Mouse (Mus musculus) forebrain, embryonic 10.5 days (tissue): ENCODE results near the gene Slc7a7. TPM values are rescaled to one million over a fixed set of nuclear protein-coding genes. Genes with fewer than 3 reads are reported as not detected.

Source experiments
- DNase-seq: peaks from one replicate; pipeline ENCODE4 v3.0.0-alpha.2; 2017; ENCODE audit warnings: low spot score; ENCODE audit errors: extremely low spot score
- H3K27ac ChIP-seq: fragments of 300-500 bp; sonication (generic); 2 replicates; pipeline ENCODE4 v1.5.1; 2016; ENCODE audit warnings: mild to moderate bottlenecking
- H3K27me3 ChIP-seq: fragments of 300-500 bp; sonication (generic); 2 replicates; pipeline ENCODE4 v1.6.1; 2016; ENCODE audit warnings: mild to moderate bottlenecking; ENCODE audit not compliant: poor library complexity, severe bottlenecking
- H3K36me3 ChIP-seq: fragments of 300-500 bp; sonication (generic); replicated peaks from 2 replicates; pipeline ENCODE4 v1.6.1; 2016; ENCODE audit warnings: mild to moderate bottlenecking, moderate library complexity
- H3K4me1 ChIP-seq: fragments of 300-500 bp; sonication (generic); 2 replicates; pipeline ENCODE4 v1.6.1; 2016
- H3K4me3 ChIP-seq: fragments of 300-500 bp; sonication (generic); 2 replicates; pipeline ENCODE4 v1.5.1; 2016; ENCODE audit warnings: mild to moderate bottlenecking, moderate library complexity
- H3K9me3 ChIP-seq: fragments of 300-500 bp; sonication (generic); 2 replicates; pipeline ENCODE4 v1.6.1; 2016; ENCODE audit warnings: mild to moderate bottlenecking, moderate library complexity
- WGBS: fragments of 180-500 bp; shearing (Covaris S2); methylation state at CpG from one replicate; pipeline ENCODE4 v1.1.7; 2016; 5-methylcytosine and 5-hydroxymethylcytosine counted together
- polyA plus RNA-seq: library from polyadenylated mRNA; unstranded; fragments of >200 nt; fragmentation: Nextera tagmentation; extraction: Ambion mirVana; gene quantifications from 2 replicates; pipeline ENCODE4 v1.2.1, GENCODE M21; 2016

Gene Slc7a7
- polyA plus RNA-seq, 1 experiment from 2014 or later: 4.3 TPM

DNA sequence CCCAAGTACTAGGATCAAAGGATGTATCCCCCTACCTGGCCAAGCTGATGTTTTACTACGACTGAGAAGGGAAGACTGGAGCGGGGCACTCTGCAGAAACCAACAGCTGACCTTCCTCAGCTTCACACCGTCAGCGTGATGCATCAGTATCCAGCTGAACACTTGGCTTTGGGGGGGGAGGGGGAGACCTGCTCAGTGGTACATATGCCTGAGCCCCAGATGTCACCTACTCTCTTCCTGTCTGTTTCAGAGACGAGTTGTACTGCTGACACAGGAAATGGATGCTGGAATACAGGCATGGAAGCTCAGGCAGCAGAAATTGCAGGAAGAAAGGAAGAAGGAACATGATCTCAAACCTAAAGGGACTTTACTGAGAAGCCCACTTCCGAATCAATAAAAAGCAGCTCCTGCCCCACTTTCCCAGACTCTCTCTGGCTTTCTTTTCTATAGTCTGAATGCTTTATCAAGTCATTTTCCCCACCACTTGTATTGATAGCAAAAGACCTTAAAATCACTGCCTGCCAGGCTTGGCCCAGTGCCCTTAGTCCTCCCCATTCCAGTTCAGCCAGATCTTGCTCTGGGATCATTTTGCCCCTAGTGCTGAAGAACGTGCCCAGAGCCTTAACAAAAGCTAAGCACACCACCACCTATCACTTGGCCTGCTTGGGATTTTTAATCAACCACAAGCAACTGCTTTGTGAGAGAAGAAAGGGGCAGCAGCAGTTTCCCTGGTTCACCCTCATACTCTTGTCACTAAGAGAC is 11.9 kb upstream of the Slc7a7 start:
- Histone ChIP-seq H3K9me3 (no peaks in the 10 kb centered on the region), H3K4me1 (peaks cover 73% of the 10 kb centered on the region), H3K36me3 (peaks cover 24% of the 10 kb centered on the region), H3K4me3 (peak overlapping the region; percentile 75; the same call in 1 of the 2 replicates), H3K27ac (peak overlapping the region; percentile 96; the same call in 1 of the 2 replicates), H3K27me3 (peaks cover 28% of the 10 kb centered on the region)
- 68% methylated on average over 7 of the region's 7 CpGs for WGBS
- no peak for DNase-seq

GRCm38 (mm10) chr14:54428421-54428820 is 10.8 kb upstream of the Slc7a7 start:
- no peak overlapping the region for H3K27ac ChIP-seq
- peaks cover 62% of the 10 kb centered on the region for H3K4me1 ChIP-seq
- 97% methylated on average over 5 of the region's 5 CpGs for WGBS
- peaks cover 20% of the 10 kb centered on the region for H3K27me3 ChIP-seq
- H3K9me3 ChIP-seq: no peaks in the 10 kb centered on the region
- H3K36me3 ChIP-seq: peaks cover 18% of the 10 kb centered on the region
- DNase-seq: no peak
- H3K4me3 ChIP-seq: no peak overlapping the region

DNA sequence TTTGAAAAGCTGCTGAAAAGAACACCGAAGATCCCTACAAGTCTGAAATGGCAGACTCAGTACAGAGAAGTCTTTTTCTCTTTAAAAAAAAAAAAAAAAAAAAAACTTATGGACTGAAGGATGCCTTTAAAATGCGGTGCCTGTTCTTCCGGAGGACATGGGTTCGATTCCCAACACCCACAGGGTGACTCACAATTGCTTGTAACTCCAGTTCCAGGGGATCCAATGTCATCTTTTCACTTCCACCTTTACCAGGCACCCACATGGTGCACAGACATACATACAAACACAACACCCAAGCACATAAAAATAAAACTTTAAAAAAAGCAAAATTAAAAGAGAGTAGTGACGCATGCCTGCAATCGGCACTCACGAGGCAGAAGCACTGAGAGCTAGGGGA is 10.1 kb upstream of the Slc7a7 start:
- no peak for DNase-seq
- WGBS: 95% methylated on average over 7 of the region's 7 CpGs
- peaks cover 18% of the 10 kb centered on the region for H3K36me3 ChIP-seq
- H3K4me3 ChIP-seq: peak overlapping the region; percentile 86
- H3K27ac ChIP-seq: no peak overlapping the region
- H3K27me3 ChIP-seq: peaks cover 12% of the 10 kb centered on the region
- H3K4me1 ChIP-seq: peaks cover 55% of the 10 kb centered on the region
- no peaks in the 10 kb centered on the region for H3K9me3 ChIP-seq

- peaks cover 47% of the 10 kb centered on the region for H3K4me1 ChIP-seq
- H3K4me3 ChIP-seq: peak within 1 kb of the TSS; percentile 86
- H3K36me3 ChIP-seq: peaks cover 18% of the 10 kb centered on the region
- H3K9me3 ChIP-seq: no peaks in the 10 kb centered on the region
- peaks cover 4% of the 10 kb centered on the region for H3K27me3 ChIP-seq
- WGBS: under 1% methylated on average over 48 of the region's 48 CpGs
- peak within 1 kb of the TSS; percentile 92 for H3K27ac ChIP-seq
- DNase-seq: peak; percentile 94
Measured at GRCm38 (mm10) chr14:54426689-54427398, 9.3 kb upstream of the Slc7a7 start, which contains the start of gene Mrpl52. Gene Mrpl52, plus strand, starts transcription at chr14:54426909.

GRCm38 (mm10) chr14:54426003-54426688 is 8.6 kb upstream of the Slc7a7 start:
- H3K4me1 ChIP-seq: peaks cover 40% of the 10 kb centered on the region
- peaks cover 18% of the 10 kb centered on the region for H3K36me3 ChIP-seq
- H3K4me3 ChIP-seq: peak overlapping the region; percentile 86
- DNase-seq: no peak
- H3K27me3 ChIP-seq: no peaks in the 10 kb centered on the region
- 35% methylated on average over 14 of the region's 14 CpGs for WGBS
- H3K9me3 ChIP-seq: no peaks in the 10 kb centered on the region
- H3K27ac ChIP-seq: peak overlapping the region; percentile 92

GRCm38 (mm10) chr14:54425540-54425939 is 8.0 kb upstream of the Slc7a7 start:
- peaks cover 34% of the 10 kb centered on the region for H3K4me1 ChIP-seq
- peaks cover 18% of the 10 kb centered on the region for H3K36me3 ChIP-seq
- peak overlapping the region; percentile 86 for H3K4me3 ChIP-seq
- no peaks in the 10 kb centered on the region for H3K9me3 ChIP-seq
- no peak for DNase-seq
- no peaks in the 10 kb centered on the region for H3K27me3 ChIP-seq
- no peak overlapping the region for H3K27ac ChIP-seq
- 87% methylated on average over 1 of the region's 1 CpGs for WGBS

DNA sequence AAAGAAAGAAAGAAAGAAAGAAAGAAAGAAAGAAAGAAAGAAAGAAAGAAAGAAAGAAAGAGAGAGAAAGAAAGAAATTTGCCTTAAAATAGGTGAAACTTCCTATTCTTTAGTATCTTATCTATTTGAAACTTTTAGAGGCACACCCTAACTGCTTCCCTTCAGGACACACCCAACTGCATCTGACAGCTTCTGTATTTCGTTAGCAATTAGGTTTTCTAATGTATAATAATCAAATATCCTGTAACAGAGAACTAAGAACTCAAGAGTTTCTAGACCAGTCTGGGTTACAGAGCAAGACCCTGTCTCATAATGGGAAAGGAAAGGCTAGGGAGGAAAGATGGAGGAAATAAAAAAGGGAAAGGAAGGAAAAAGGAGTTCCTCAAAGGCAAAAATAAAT is 7.1 kb upstream of the Slc7a7 start:
- Histone ChIP-seq H3K4me1 (peaks cover 26% of the 10 kb centered on the region), H3K27ac (no peak overlapping the region), H3K27me3 (no peaks in the 10 kb centered on the region), H3K36me3 (peaks cover 15% of the 10 kb centered on the region), H3K9me3 (no peaks in the 10 kb centered on the region), H3K4me3 (no peak overlapping the region)
- DNase-seq: no peak
- 81% methylated on average over 1 of the region's 1 CpGs for WGBS

DNA sequence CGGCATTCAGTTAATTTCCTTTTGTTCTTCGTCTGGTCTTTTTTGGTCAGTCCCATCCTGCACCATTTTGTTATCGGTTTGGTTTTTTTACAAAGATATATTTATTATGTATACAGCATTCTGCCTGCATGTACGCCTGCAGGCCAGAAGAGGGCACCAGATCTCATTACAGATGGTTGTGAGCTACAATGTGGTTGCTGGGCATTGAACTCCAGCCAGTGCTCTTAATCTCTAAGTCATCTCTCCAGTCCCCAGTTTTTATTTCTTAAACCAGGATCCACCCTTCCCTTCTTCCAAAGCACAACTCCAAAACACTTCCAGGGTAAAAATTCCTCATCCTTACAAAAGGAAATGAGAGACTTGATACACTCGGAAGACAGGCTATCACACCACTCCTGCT is 5.8 kb upstream of the Slc7a7 start:
- no peak overlapping the region for H3K4me3 ChIP-seq
- peaks cover 3% of the 10 kb centered on the region for H3K36me3 ChIP-seq
- peaks cover 7% of the 10 kb centered on the region; the same call in 1 of the 2 replicates for H3K27me3 ChIP-seq
- WGBS: 61% methylated on average over 5 of the region's 5 CpGs
- H3K27ac ChIP-seq: no peak overlapping the region
- H3K4me1 ChIP-seq: peaks cover 22% of the 10 kb centered on the region
- no peaks in the 10 kb centered on the region for H3K9me3 ChIP-seq
- DNase-seq: no peak

GRCm38 (mm10) chr14:54421014-54421413 is 3.4 kb upstream of the Slc7a7 start:
- Histone ChIP-seq H3K4me1 (peaks cover 25% of the 10 kb centered on the region), H3K27ac (no peak overlapping the region), H3K9me3 (no peaks in the 10 kb centered on the region), H3K27me3 (peaks cover 28% of the 10 kb centered on the region), H3K4me3 (no peak overlapping the region), H3K36me3 (no peaks in the 10 kb centered on the region)
- no peak for DNase-seq
- 77% methylated on average over 2 of the region's 2 CpGs for WGBS

- no peak for DNase-seq
- Histone ChIP-seq H3K27me3 (peaks cover 59% of the 10 kb centered on the region), H3K4me3 (no peak overlapping the region), H3K27ac (no peak overlapping the region), H3K4me1 (peaks cover 45% of the 10 kb centered on the region), H3K9me3 (no peaks in the 10 kb centered on the region), H3K36me3 (no peaks in the 10 kb centered on the region)
- WGBS: 48% methylated on average over 4 of the region's 4 CpGs
Measured at GRCm38 (mm10) chr14:54416830-54417229, 750 bp downstream of the Slc7a7 start.

GRCm38 (mm10) chr14:54416229-54416775 is 1.3 kb downstream of the Slc7a7 start:
- H3K27me3 ChIP-seq: peaks cover 59% of the 10 kb centered on the region
- peaks cover 45% of the 10 kb centered on the region for H3K4me1 ChIP-seq
- no peak overlapping the region for H3K4me3 ChIP-seq
- no peaks in the 10 kb centered on the region for H3K9me3 ChIP-seq
- no peaks in the 10 kb centered on the region for H3K36me3 ChIP-seq
- DNase-seq: no peak
- no peak overlapping the region for H3K27ac ChIP-seq
- WGBS: 21% methylated on average over 5 of the region's 5 CpGs

GRCm38 (mm10) chr14:54415241-54416020 is 2.1 kb downstream of the Slc7a7 start:
- H3K9me3 ChIP-seq: no peaks in the 10 kb centered on the region
- H3K27ac ChIP-seq: no peak overlapping the region
- H3K4me3 ChIP-seq: no peak overlapping the region
- peaks cover 49% of the 10 kb centered on the region for H3K4me1 ChIP-seq
- H3K36me3 ChIP-seq: no peaks in the 10 kb centered on the region
- 6% methylated on average over 13 of the region's 13 CpGs for WGBS
- H3K27me3 ChIP-seq: peaks cover 59% of the 10 kb centered on the region
- DNase-seq: no peak
